Mouse (Mus musculus) mouse embryonic stem cell (cell line): ENCODE measurements around the gene Mesp1.

ENCODE experiments used
- in situ Hi-C, 2 experiments: fragments of 300-500 bp; cut with MboI; formaldehyde crosslinking; loops; 1 replicate in 1 of 2; 3 replicates in 1 of 2; pipeline ENCODE4 v1.14.3; 2019 to 2020; ENCODE audit warnings: low sequenced_read_pairs in 2 of 2, low pct_unique_long_range_greater_than_20kb in 1 of 2, mixed read lengths in 1 of 2; ENCODE audit not compliant: unreplicated experiment in 1 of 2

Gene Mesp1

GRCm38 (mm10) chr7:79799048-79799447, 5.5 kb upstream of the Mesp1 start:
- in situ Hi-C loops, result loop anchor here (5.0 to 10.0 kb wide), 3 partner anchors 113 to 196 kb away; no protein-coding TSS in a partner anchor

- in situ Hi-C loops, result loop anchor here (5.0 to 10.0 kb wide), 3 partner anchors 114 to 196 kb away; no protein-coding TSS in a partner anchor
Observed at GRCm38 (mm10) chr7:79798606-79799005, 5.0 kb upstream of the Mesp1 start.

GRCm38 (mm10) chr7:79792635-79793421, 760 bp downstream of the Mesp1 start:
- in situ Hi-C loops, result loop anchor here in 1 of 2 experiments (10.0 kb wide), 1 partner anchor 202 kb away; no protein-coding TSS in a partner anchor

GRCm38 (mm10) chr7:79789812-79790211, 3.8 kb downstream of the Mesp1 start:
- in situ Hi-C loops, result loop anchor here in 1 of 2 experiments (10.0 kb wide), 1 partner anchor 205 kb away; no protein-coding TSS in a partner anchor

GRCm38 (mm10) chr7:79786295-79786694, 7.3 kb downstream of the Mesp1 start:
- in situ Hi-C loops, result no loop called here

GRCm38 (mm10) chr7:79782516-79782855, 11.1 kb downstream of the Mesp1 start:
- in situ Hi-C loops, result no loop called here

GRCm38 (mm10) chr7:79781826-79782515, 11.6 kb downstream of the Mesp1 start:
- in situ Hi-C loops, result no loop called here

- in situ Hi-C loops, result no loop called here
Observed at GRCm38 (mm10) chr7:79780647-79781626, 12.7 kb downstream of the Mesp1 start.

GRCm38 (mm10) chr7:79771561-79772512, 21.8 kb downstream of the Mesp1 start:
- in situ Hi-C loops, result no loop called here

- in situ Hi-C loops, result no loop called here
Observed at GRCm38 (mm10) chr7:79769664-79770063, 23.9 kb downstream of the Mesp1 start.

- in situ Hi-C loops, result no loop called here
Observed at GRCm38 (mm10) chr7:79765991-79766390, 27.6 kb downstream of the Mesp1 start.

- in situ Hi-C loops, result no loop called here
Observed at GRCm38 (mm10) chr7:79762106-79762505, 31.5 kb downstream of the Mesp1 start.

GRCm38 (mm10) chr7:79761124-79761876, 32.3 kb downstream of the Mesp1 start:
- in situ Hi-C loops, result no loop called here

- in situ Hi-C loops, result no loop called here
Observed at GRCm38 (mm10) chr7:79759766-79760165, 33.8 kb downstream of the Mesp1 start.

GRCm38 (mm10) chr7:79758176-79758575, 35.4 kb downstream of the Mesp1 start:
- in situ Hi-C loops, result no loop called here

GRCm38 (mm10) chr7:79756334-79756733, 37.3 kb downstream of the Mesp1 start:
- in situ Hi-C loops, result no loop called here

- in situ Hi-C loops, result no loop called here
Observed at GRCm38 (mm10) chr7:79749511-79749910, 44.1 kb downstream of the Mesp1 start.
